Mouse (Mus musculus) erythroblast, embryonic 14.5 days (primary cell): ENCODE measurements around the gene Eya2.

Source experiments
- GATA1 ChIP-seq: IDR thresholded peaks from 2 replicates; pipeline ENCODE4 v1.6.1; 2012; ENCODE audit warnings: low read length, inconsistent platforms, mixed read lengths
- TAL1 ChIP-seq: IDR thresholded peaks from 3 replicates; pipeline ENCODE4 v1.6.1; 2012; ENCODE audit warnings: low read length, inconsistent platforms, mixed read lengths

- TF ChIP-seq GATA1 (no peak), TAL1 (no peak)
These were observed 92.7 kb downstream of the Eya2 start for GRCm38 (mm10) chr2:165687516-165687915.
